Mouse (Mus musculus) forebrain, postnatal 0 days (tissue): ENCODE measurements around the gene Ncor2. TPM values are rescaled to one million over a fixed set of nuclear protein-coding genes. Genes with fewer than 3 reads are reported as not detected.

Experiments
- ATAC-seq: fragments of 200-750 bp; cut with Nextera tagmentation; 2 replicates; pipeline ENCODE4 v1.8.0; 2017; ENCODE audit warnings: mild to moderate bottlenecking, moderate library complexity
- DNase-seq: peaks from one replicate; pipeline ENCODE4 v3.0.0-alpha.2; 2015
- H3K27ac ChIP-seq: fragments of 300-500 bp; sonication (generic); 2 replicates; pipeline ENCODE4 v1.5.1; 2014; ENCODE audit warnings: low read depth, mild to moderate bottlenecking, antibody characterized with exemption, low read length, moderate library complexity, mixed read lengths
- H3K27me3 ChIP-seq: fragments of 300-500 bp; sonication (generic); 2 replicates; pipeline ENCODE4 v1.6.1; 2014; ENCODE audit warnings: mild to moderate bottlenecking, low read length, mixed read lengths; ENCODE audit not compliant: insufficient read depth
- H3K36me3 ChIP-seq: fragments of 300-500 bp; sonication (generic); 2 replicates; pipeline ENCODE4 v1.6.1; 2014; ENCODE audit warnings: mild to moderate bottlenecking, moderate library complexity; ENCODE audit not compliant: insufficient read depth
- H3K4me1 ChIP-seq: fragments of 300-500 bp; sonication (generic); 2 replicates; pipeline ENCODE4 v1.6.1; 2014; ENCODE audit warnings: antibody characterized with exemption; ENCODE audit not compliant: insufficient read depth
- H3K4me2 ChIP-seq: fragments of 300-500 bp; sonication (generic); 2 replicates; pipeline ENCODE4 v1.6.1; 2014; ENCODE audit warnings: low read depth, mild to moderate bottlenecking, moderate library complexity
- H3K4me3 ChIP-seq: fragments of 300-500 bp; sonication (generic); 2 replicates; pipeline ENCODE4 v1.5.1; 2014; ENCODE audit warnings: low read depth, low read length, mixed read lengths
- H3K9ac ChIP-seq: fragments of 300-500 bp; sonication (generic); 2 replicates; pipeline ENCODE4 v1.6.1; 2014; ENCODE audit warnings: mild to moderate bottlenecking
- H3K9me3 ChIP-seq: fragments of 300-500 bp; sonication (generic); 2 replicates; pipeline ENCODE4 v1.6.1; 2016; ENCODE audit warnings: low read length
- CTCF ChIP-seq: sonication (generic); IDR thresholded peaks from 2 replicates; pipeline ENCODE4 v1.5.1; 2016; ENCODE audit warnings: antibody characterized with exemption, control low read depth, low read depth
- WGBS: fragments of 180-500 bp; shearing (Covaris S2); extraction: QIAGEN DNeasy Blood & Tissue Kit; methylation state at CpG from one replicate; pipeline ENCODE4 v1.1.7; 2014; 5-methylcytosine and 5-hydroxymethylcytosine counted together
- polyA plus RNA-seq: library from polyadenylated mRNA; unstranded; fragments of >200 nt; fragmentation: Nextera tagmentation; extraction: Ambion mirVana; gene quantifications from 2 replicates; pipeline ENCODE4 v1.2.1, GENCODE M21; 2015
- total RNA-seq: library from RNA; depleted of rRNA; stranded (reverse); fragments of >200 nt; gene quantifications from 2 replicates; pipeline ENCODE4 v1.2.3, GENCODE M21; 2014; rRNA removed

Ncor2 gene
- total RNA-seq (12.7 and 13.4 TPM in 2 replicates), polyA plus RNA-seq (11.6 and 16.8 TPM in 2 replicates)

DNA sequence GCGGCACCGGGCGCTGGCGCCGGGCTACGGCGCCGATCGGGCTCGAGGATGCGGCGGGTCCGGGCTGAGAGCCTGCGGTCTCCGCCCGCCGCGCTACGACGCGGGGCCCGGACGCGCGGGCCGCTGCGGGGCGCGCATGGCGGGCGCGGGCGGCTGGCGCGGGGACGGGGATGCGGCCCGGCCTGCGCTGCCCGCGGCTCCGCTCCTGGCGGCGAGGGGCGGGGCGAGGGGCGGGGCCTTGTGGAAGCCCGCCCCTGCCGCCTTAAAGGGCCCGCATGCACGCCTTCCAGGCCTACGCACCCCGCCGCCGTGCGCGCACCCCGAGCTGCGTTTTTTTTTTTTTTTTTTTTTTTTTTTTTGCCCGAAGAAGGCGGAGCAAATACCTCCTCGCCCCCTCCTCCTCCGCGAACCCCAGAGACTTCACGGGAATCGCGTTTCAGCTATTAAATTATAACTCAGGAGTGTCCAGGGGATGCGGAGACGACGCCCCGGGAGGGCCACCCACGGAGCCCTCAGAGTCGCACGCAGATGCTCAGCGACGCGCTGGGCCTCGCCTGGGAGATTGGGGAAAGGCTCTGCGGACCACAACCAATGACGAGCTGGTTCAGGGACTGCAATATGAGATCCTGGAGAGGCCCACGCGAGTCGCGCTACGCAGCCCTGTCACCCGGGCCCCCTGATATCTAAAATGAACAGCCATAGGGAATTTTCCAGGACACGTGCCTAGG lies at the start of gene Ncor2:
Gene Ncor2, minus strand, starts transcription at position 213 of the 728 bp plus-strand sequence.
- ATAC-seq (peak; percentile 89), DNase-seq (peak; percentile 95)
- peak within 1 kb of the TSS; percentile 96 for H3K27ac ChIP-seq

GRCm38 (mm10) chr5:125227699-125228098 lies 48.7 kb upstream of the Ncor2 start:
- no peaks in the 10 kb centered on the region for H3K36me3 ChIP-seq
- H3K27me3 ChIP-seq, result no peaks in the 10 kb centered on the region
- no peak overlapping the region for H3K27ac ChIP-seq
- H3K9ac ChIP-seq, result no peak overlapping the region
- peaks cover 6% of the 10 kb centered on the region; the same call in 1 of the 2 replicates for H3K4me1 ChIP-seq
- 100% methylated on average over 4 of the region's 4 CpGs for WGBS
- DNase-seq (no peak), ATAC-seq (no peak)
- H3K4me3 ChIP-seq, result no peak overlapping the region
- TF ChIP-seq CTCF, result peak; percentile 29
- no peak overlapping the region for H3K4me2 ChIP-seq
- 0 out of 2 replicates have a peak, but pooled peaks cover 5% of the 10 kb centered on the region for H3K9me3 ChIP-seq

More for the DNA sequence above, at the start of gene Ncor2:
- Histone ChIP-seq H3K9ac (peak within 1 kb of the TSS; percentile 83), H3K9me3 (no peaks in the 10 kb centered on the region), H3K4me1 (peaks cover 31% of the 10 kb centered on the region), H3K4me2 (peak within 1 kb of the TSS; percentile 88), H3K36me3 (no peaks in the 10 kb centered on the region), H3K4me3 (peak within 1 kb of the TSS; percentile 93), H3K27me3 (no peaks in the 10 kb centered on the region)
- no peak for TF ChIP-seq CTCF
- 0% methylated on average over 58 of the region's 87 CpGs for WGBS

DNA sequence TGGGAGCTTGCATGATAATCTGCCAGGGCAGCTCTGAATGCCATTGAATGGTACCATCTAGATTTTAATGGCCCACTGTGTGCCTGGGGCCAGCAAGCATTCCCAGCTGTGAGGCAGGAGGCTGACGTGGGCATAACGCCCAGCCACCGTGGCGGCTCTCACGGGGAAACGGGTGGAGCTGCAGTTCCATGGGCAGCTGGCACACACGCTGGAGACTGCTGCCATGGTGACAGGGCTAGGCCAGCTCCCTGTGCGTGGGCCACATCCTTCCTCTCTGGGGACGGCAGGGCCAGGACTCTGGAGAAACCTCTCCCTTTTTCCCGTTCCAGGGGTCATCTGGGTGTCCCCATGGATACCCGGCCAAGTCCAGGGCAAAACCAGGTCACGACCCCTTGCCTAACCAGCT lies 47.2 kb upstream of the Ncor2 start:
- Histone ChIP-seq H3K9ac (no peak overlapping the region), H3K27ac (peak overlapping the region; percentile 64), H3K4me2 (no peak overlapping the region), H3K36me3 (no peaks in the 10 kb centered on the region), H3K4me1 (peaks cover 6% of the 10 kb centered on the region; the same call in 1 of the 2 replicates), H3K4me3 (no peak overlapping the region), H3K9me3 (0 out of 2 replicates have a peak, but pooled peaks cover 5% of the 10 kb centered on the region), H3K27me3 (no peaks in the 10 kb centered on the region)
- peak; percentile 85 for ATAC-seq
- TF ChIP-seq CTCF, result no peak
- DNase-seq, result peak; percentile 83
- WGBS, result 24% methylated on average over 11 of the region's 12 CpGs

DNA sequence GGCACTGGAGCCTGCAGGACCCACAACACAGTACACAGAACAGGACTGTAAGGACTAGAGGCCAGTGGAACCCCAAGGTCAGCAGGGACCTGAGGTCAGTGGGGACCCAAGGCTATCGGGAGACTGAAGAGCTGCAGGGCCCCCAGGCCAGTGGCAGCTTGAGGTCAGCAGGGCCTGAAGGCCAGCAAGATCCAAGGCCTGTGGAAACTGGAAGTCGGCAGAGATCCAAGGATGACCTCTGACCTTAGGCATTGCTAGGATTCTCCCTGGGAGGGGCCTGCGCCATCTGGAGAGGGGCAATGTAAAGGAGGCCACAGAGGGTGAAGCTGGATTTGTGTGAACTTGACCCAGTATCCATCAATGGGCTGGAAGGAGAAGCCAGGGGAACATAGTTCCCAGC lies 45.9 kb upstream of the Ncor2 start:
- WGBS, result 57% methylated on average over 3 of the region's 3 CpGs
- peaks cover 6% of the 10 kb centered on the region; the same call in 1 of the 2 replicates for H3K4me1 ChIP-seq
- ATAC-seq, result no peak

GRCm38 (mm10) chr5:125223961-125224360 lies 44.9 kb upstream of the Ncor2 start:
- Histone ChIP-seq H3K27ac (no peak overlapping the region), H3K4me3 (no peak overlapping the region), H3K9ac (no peak overlapping the region), H3K9me3 (0 out of 2 replicates have a peak, but pooled peaks cover 5% of the 10 kb centered on the region), H3K4me2 (no peak overlapping the region), H3K36me3 (no peaks in the 10 kb centered on the region), H3K4me1 (peaks cover 6% of the 10 kb centered on the region; the same call in 1 of the 2 replicates), H3K27me3 (no peaks in the 10 kb centered on the region)
- WGBS, result 62% methylated on average over 5 of the region's 5 CpGs
- ATAC-seq (no peak), DNase-seq (no peak)
- no peak for TF ChIP-seq CTCF

More for the DNA sequence above, 45.9 kb upstream of the Ncor2 start:
- no peak for DNase-seq
- H3K4me2 ChIP-seq, result no peak overlapping the region
- no peak overlapping the region for H3K9ac ChIP-seq
- H3K27ac ChIP-seq, result no peak overlapping the region
- H3K27me3 ChIP-seq, result no peaks in the 10 kb centered on the region
- no peak for TF ChIP-seq CTCF
- no peaks in the 10 kb centered on the region for H3K36me3 ChIP-seq
- 0 out of 2 replicates have a peak, but pooled peaks cover 5% of the 10 kb centered on the region for H3K9me3 ChIP-seq
- no peak overlapping the region for H3K4me3 ChIP-seq

DNA sequence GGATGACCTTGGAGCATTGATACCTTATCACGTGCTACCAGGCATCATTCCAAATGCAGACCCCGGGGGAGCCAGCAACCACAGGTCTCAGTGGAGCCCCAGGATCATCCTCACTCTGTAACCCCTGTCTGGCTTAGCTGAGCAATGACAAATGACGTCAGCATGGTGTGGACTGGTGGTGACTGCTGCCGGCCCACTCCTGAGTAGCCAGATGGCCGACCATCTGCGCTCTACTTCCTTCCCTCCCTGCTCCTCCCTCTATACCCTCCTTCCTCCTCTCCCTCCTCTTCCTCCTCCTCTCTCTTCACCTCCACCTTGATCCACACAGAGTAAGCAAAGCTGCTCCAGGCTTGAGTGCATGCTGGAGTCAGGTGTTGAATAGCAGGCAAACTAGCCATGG lies 43.7 kb upstream of the Ncor2 start:
- Histone ChIP-seq H3K36me3 (no peaks in the 10 kb centered on the region), H3K9me3 (0 out of 2 replicates have a peak, but pooled peaks cover 2% of the 10 kb centered on the region), H3K4me2 (no peak overlapping the region), H3K4me3 (no peak overlapping the region), H3K27ac (no peak overlapping the region), H3K9ac (no peak overlapping the region), H3K27me3 (no peaks in the 10 kb centered on the region), H3K4me1 (peaks cover 6% of the 10 kb centered on the region; the same call in 1 of the 2 replicates)
- WGBS, result 63% methylated on average over 6 of the region's 6 CpGs
- TF ChIP-seq CTCF, result no peak
- DNase-seq (no peak), ATAC-seq (no peak)

DNA sequence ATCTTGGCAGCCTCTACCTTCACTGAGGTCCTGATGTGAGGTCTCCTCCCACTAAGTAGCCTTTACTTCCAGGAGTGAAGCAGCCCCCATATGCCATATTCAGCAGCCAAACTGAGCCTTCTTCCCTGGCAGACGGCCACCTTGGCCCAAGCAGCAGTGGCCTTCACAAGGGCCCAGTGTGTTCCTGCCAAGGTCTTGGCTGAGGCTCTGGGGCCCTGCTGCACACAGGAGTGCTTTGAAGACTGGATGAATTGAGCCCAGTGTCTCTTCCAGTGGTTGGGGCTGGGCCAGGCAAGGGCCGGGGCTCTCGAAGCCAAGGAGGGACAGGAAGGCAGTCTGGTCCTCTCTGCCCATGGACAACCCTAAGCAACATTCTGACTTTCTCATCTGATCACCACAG lies 42.8 kb upstream of the Ncor2 start:
- 32% methylated on average over 3 of the region's 3 CpGs for WGBS
- H3K4me1 ChIP-seq, result peaks cover 6% of the 10 kb centered on the region; the same call in 1 of the 2 replicates
- ATAC-seq, result peak; percentile 89
- H3K27ac ChIP-seq, result peak overlapping the region; percentile 71
- DNase-seq, result peak; percentile 77
- no peak overlapping the region for H3K4me2 ChIP-seq
- no peak overlapping the region for H3K4me3 ChIP-seq
- no peaks in the 10 kb centered on the region for H3K9me3 ChIP-seq
- no peaks in the 10 kb centered on the region for H3K36me3 ChIP-seq
- no peak overlapping the region for H3K9ac ChIP-seq
- TF ChIP-seq CTCF, result no peak
- H3K27me3 ChIP-seq, result no peaks in the 10 kb centered on the region
